Mouse (Mus musculus): ENCODE results near the gene Cask.

The Cask gene

DNA sequence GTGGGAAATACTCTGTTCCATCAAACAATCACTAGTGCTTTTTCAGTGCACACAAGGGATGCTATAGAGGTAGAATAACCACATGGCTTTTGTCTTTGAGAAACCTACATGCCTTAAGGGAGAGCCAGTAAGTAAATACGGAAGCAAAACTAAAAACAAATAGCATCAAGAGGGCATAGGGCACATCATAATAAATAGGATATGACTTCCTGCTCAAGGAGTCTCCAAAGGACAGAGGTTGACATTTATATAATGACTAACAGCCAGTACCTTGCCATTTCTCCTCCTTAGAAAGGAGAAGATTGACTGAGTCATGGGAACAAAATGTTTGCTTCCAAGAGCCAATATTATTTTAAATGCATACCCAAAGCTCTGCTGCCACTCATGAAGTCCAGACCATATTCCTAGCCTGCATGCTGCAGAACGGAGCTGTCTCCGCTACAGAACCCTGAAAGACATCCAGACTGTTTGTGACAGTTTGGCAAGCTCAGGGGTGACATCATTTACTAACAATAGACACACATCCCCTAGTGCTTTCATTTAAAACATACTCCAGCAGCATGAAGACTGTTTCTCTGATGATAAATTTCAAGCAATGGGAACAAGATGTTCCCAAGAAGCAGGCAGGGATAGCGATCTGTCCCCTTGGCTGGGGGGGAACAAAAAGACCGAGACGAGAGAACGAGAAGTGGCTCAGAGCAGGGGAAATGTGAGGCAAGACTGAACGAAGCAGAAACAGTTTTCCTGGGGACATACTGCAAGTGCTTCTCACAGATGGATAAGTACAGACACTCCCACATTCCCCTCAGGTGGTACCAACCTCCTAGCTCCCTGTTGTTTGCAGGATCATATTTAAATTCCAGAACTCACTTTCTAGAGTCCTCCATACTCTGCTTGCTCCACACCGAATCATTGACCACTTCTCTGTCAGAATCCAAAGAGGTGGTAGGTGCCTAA lies 381.7 kb downstream of the Cask start:
- DNase-seq (ENCODE audit: low spot score in 2 of 2), result no peak

DNA sequence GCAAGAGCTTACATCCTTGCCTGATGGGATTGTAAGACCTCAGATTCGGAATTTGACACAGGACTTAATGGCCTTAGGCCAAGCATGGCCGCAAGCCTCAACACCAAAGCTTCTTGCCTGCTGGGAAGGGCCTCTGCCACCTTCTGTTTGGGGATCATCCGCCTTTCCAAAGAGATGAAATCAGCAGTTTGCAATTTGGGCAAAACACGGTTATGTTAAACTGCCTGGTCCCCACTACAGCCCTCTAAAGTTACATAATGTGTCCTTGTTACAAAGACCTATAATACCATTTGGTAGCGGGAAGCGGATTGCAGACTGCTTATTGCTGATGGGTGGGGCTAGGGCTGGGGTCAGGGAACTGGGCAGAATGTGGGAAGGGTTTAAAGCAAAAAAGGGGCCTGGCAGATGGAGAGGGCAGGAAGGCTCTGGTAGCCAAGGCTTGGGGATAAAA lies 384.0 kb downstream of the Cask start:
- DNase-seq (ENCODE audit: low spot score in 2 of 2), result no peak
